Mouse (Mus musculus): Measurements from ENCODE around the gene Glis2. TPM values are rescaled to one million over a fixed set of nuclear protein-coding genes. Genes with fewer than 3 reads are reported as not detected.

The Glis2 gene
- total and polyA plus RNA-seq, 3 experiments: 0.62 to 5.0 TPM; not detected in 1

- no peak overlapping the region for H3K9ac ChIP-seq (ENCODE audit: control insufficient read depth, low read depth, low read length, poor library complexity, severe bottlenecking)
- no peak for TF ChIP-seq RCOR1 (IDR thresholded peaks at IDR 0.05; ENCODE audit: low read depth, low read length)
- no peak for TF ChIP-seq ETS1 (IDR thresholded peaks at IDR 0.05; ENCODE audit: low read depth, low read length)
- no peak for TF ChIP-seq CTCF (IDR thresholded peaks at IDR 0.05 in 2 of 3, conservative IDR thresholded peaks at IDR 0.05 in 1 of 3; ENCODE audit: control insufficient read depth in 1 of 3, insufficient read depth in 1 of 3, low read depth in 2 of 3, low read length in 3 of 3, poor library complexity in 1 of 3, severe bottlenecking in 1 of 3)
- no peak for TF ChIP-seq CHD1 (IDR thresholded peaks at IDR 0.05; ENCODE audit: low read depth, low read length)
- no peak for TF ChIP-seq MAFK (IDR thresholded peaks at IDR 0.05; ENCODE audit: borderline replicate concordance, low read depth, low read length)
- TF ChIP-seq SMC3 (IDR thresholded peaks at IDR 0.05; ENCODE audit: low read depth, low read length): no peak
- no peak for TF ChIP-seq TCF12 (IDR thresholded peaks at IDR 0.05; ENCODE audit: low read depth, low read length)
- no peak for TF ChIP-seq ZNF384 (IDR thresholded peaks at IDR 0.05; ENCODE audit: low read depth, low read length)
- no peak for TF ChIP-seq KAT2A (conservative IDR thresholded peaks at IDR 0.05; ENCODE audit: low read depth, low read length)
- no peak for TF ChIP-seq MXI1 (IDR thresholded peaks at IDR 0.05; ENCODE audit: low read depth, low read length)
- no peak for TF ChIP-seq MAZ (IDR thresholded peaks at IDR 0.05; ENCODE audit: low read depth, low read length)
- TF ChIP-seq GABPA (IDR thresholded peaks at IDR 0.05; ENCODE audit: low read depth, low read length): no peak
- no peak for TF ChIP-seq NELFE (IDR thresholded peaks at IDR 0.05; ENCODE audit: low read depth, low read length)
- TF ChIP-seq RAD21 (IDR thresholded peaks at IDR 0.05; ENCODE audit: low read depth, low read length): no peak
- TF ChIP-seq SIN3A (IDR thresholded peaks at IDR 0.05; ENCODE audit: low read length): no peak
- H3K36me3 ChIP-seq (ENCODE audit: control insufficient read depth in 1 of 2, insufficient read depth in 2 of 2, low read length in 2 of 2): peaks cover 0 to 12% of the 10 kb centered on the region in 2 experiments; a peak in 3 of 4 replicates
- no peak overlapping the region for H3K4me3 ChIP-seq (ENCODE audit: control insufficient read depth in 1 of 2, insufficient read depth in 1 of 2, low read depth in 2 of 2, low read length in 2 of 2)
- peaks cover 0 to 23% of the 10 kb centered on the region in 2 experiments; a peak in 2 of 4 replicates for H3K4me1 ChIP-seq (ENCODE audit: control insufficient read depth in 1 of 2, insufficient read depth in 2 of 2, low read length in 2 of 2)
- DNase-seq (ENCODE audit: low read depth, low spot score): no peak
- H3K79me2 ChIP-seq (ENCODE audit: control insufficient read depth, insufficient read depth, low read length, poor library complexity): peaks cover 23% of the 10 kb centered on the region
- no peaks in the 10 kb centered on the region for H3K27me3 ChIP-seq (ENCODE audit: control insufficient read depth in 1 of 2, insufficient read depth in 2 of 2, low read length in 2 of 2)
- H3K9me3 ChIP-seq (replicated peaks; ENCODE audit: insufficient read depth, low read length): no peaks in the 10 kb centered on the region
- H3K27ac ChIP-seq (ENCODE audit: control insufficient read depth, low read depth, low read length): no peak overlapping the region
Observed at GRCm38 (mm10) chr16:4627105-4627504, 32.6 kb downstream of the Glis2 start.

GRCm38 (mm10) chr16:4628898-4629419 is 34.4 kb downstream of the Glis2 start:
- Histone ChIP-seq H3K4me1 (ENCODE audit: control insufficient read depth in 1 of 2, insufficient read depth in 2 of 2, low read length in 2 of 2) (peaks cover 0 to 8% of the 10 kb centered on the region in 2 experiments; a peak in 2 of 4 replicates), H3K27me3 (ENCODE audit: control insufficient read depth in 1 of 2, insufficient read depth in 2 of 2, low read length in 2 of 2) (no peaks in the 10 kb centered on the region), H3K79me2 (ENCODE audit: control insufficient read depth, insufficient read depth, low read length, poor library complexity) (peaks cover 7% of the 10 kb centered on the region), H3K9me3 (replicated peaks; ENCODE audit: insufficient read depth, low read length) (no peaks in the 10 kb centered on the region), H3K27ac (ENCODE audit: control insufficient read depth, low read depth, low read length) (no peak overlapping the region), H3K9ac (ENCODE audit: control insufficient read depth, low read depth, low read length, poor library complexity, severe bottlenecking) (no peak overlapping the region), H3K36me3 (ENCODE audit: control insufficient read depth in 1 of 2, insufficient read depth in 2 of 2, low read length in 2 of 2) (peaks cover 0 to 5% of the 10 kb centered on the region in 2 experiments; a peak in 2 of 4 replicates), H3K4me3 (ENCODE audit: control insufficient read depth in 1 of 2, insufficient read depth in 1 of 2, low read depth in 2 of 2, low read length in 2 of 2) (no peak overlapping the region)
- no peak for TF ChIP-seq KAT2A (conservative IDR thresholded peaks at IDR 0.05; ENCODE audit: low read depth, low read length)
- no peak for TF ChIP-seq ZMIZ1 (IDR thresholded peaks at IDR 0.05; ENCODE audit: low read depth, low read length)
- no peak for TF ChIP-seq RCOR1 (IDR thresholded peaks at IDR 0.05; ENCODE audit: low read depth, low read length)
- no peak for TF ChIP-seq ZKSCAN1 (IDR thresholded peaks at IDR 0.05; ENCODE audit: low read depth, low read length)
- TF ChIP-seq SMC3 (IDR thresholded peaks at IDR 0.05; ENCODE audit: low read depth, low read length): no peak
- no peak for TF ChIP-seq SIN3A (IDR thresholded peaks at IDR 0.05; ENCODE audit: low read length)
- no peak for TF ChIP-seq JUND (IDR thresholded peaks at IDR 0.05; ENCODE audit: low read depth, low read length)
- no peak for TF ChIP-seq CHD2 (IDR thresholded peaks at IDR 0.05; ENCODE audit: low read length)
- no peak for TF ChIP-seq USF2 (IDR thresholded peaks at IDR 0.05; ENCODE audit: borderline replicate concordance in 1 of 2, insufficient read depth in 1 of 2, low read depth in 1 of 2, low read length in 2 of 2)
- no peak for TF ChIP-seq UBTF (IDR thresholded peaks at IDR 0.05; ENCODE audit: borderline replicate concordance, insufficient read depth, low read depth, low read length)
- TF ChIP-seq EP300 (IDR thresholded peaks at IDR 0.05; ENCODE audit: low read depth in 1 of 2, low read length in 2 of 2): no peak
- TF ChIP-seq MYB (IDR thresholded peaks at IDR 0.05; ENCODE audit: low read depth, low read length): no peak
- TF ChIP-seq MAX (IDR thresholded peaks at IDR 0.05; ENCODE audit: low read length): no peak
- no peak for TF ChIP-seq CTCF (IDR thresholded peaks at IDR 0.05 in 2 of 3, conservative IDR thresholded peaks at IDR 0.05 in 1 of 3; ENCODE audit: control insufficient read depth in 1 of 3, insufficient read depth in 1 of 3, low read depth in 2 of 3, low read length in 3 of 3, poor library complexity in 1 of 3, severe bottlenecking in 1 of 3)
- no peak for DNase-seq (ENCODE audit: low read depth, low spot score)

Measured in MEL (cell line).